ENCODE assay signal across 7 mouse cellular contexts in genomic region chr5:137574470-137574901, GRCm38 (mm10). TPM values are rescaled to one million over a fixed set of nuclear protein-coding genes. Genes with fewer than 3 reads are reported as not detected.
DNase-seq lines count a peak whose midpoint lies in the region; ATAC-seq and TF ChIP-seq lines count a peak whose summit lies in the region.

No protein-coding gene starts in this region.

- no peak overlapping the region for H3K9ac ChIP-seq in kidney, postnatal 0 days (ENCODE audit: low read depth, low read length)
- H3K9ac ChIP-seq in liver, adult 2 months (ENCODE audit: low read depth, low read length) = no peak overlapping the region; the same call in 1 of the 2 replicates

- H3K4me1 ChIP-seq in kidney, postnatal 0 days (replicated peaks; ENCODE audit: insufficient read depth, low read length) = peaks cover 5% of the 10 kb centered on the region; the same call in 1 of the 2 replicates
- peaks cover 16% of the 10 kb centered on the region for H3K4me1 ChIP-seq in liver, adult 2 months (ENCODE audit: control insufficient read depth, insufficient read depth, low read length)

- no peaks in the 10 kb centered on the region for H3K27me3 ChIP-seq in kidney, postnatal 0 days (ENCODE audit: insufficient read depth, low read length)
- no peaks in the 10 kb centered on the region for H3K27me3 ChIP-seq in liver, adult 2 months (ENCODE audit: control insufficient read depth, insufficient read depth, low read length)

- 0 out of 2 replicates have a peak overlapping the region, but pooled peaks have one; percentile 13 for H3K4me3 ChIP-seq in kidney, postnatal 0 days (replicated peaks; ENCODE audit: low read depth, low read length)
- H3K4me3 ChIP-seq in liver, adult 2 months (ENCODE audit: insufficient read depth, low read depth, low read length) = no peak overlapping the region

- no peaks in the 10 kb centered on the region for H3K9me3 ChIP-seq in kidney, postnatal 0 days (replicated peaks; ENCODE audit: low read length)

- WGBS in kidney, postnatal 0 days = 4% methylated on average over 27 of the region's 27 CpGs
- WGBS in liver, adult 2 months = 63% methylated on average over 27 of the region's 27 CpGs

- peak; percentile 89 for DNase-seq in brain, adult 2 months (ENCODE audit: low read depth, low spot score)
- DNase-seq in cerebellum, postnatal 36 days = peak; percentile 69 to 81
- peak; percentile 29 to 33 for DNase-seq in heart, adult 9 months (ENCODE audit: low spot score in 2 of 2)
- DNase-seq in kidney, postnatal 0 days (ENCODE audit: low spot score) = peak; percentile 18
- no peak for DNase-seq in liver, adult 2 months (ENCODE audit: extremely low read depth, low read depth, low spot score)
- peak; percentile 47 for DNase-seq in neural tube, embryonic 10.5 days (ENCODE audit: extremely low spot score, low spot score)
- DNase-seq in thymus, postnatal 4 days = no peak

- no peaks in the 10 kb centered on the region for H3K36me3 ChIP-seq in kidney, postnatal 0 days (ENCODE audit: insufficient read depth, low read length)
- peaks cover 33% of the 10 kb centered on the region for H3K36me3 ChIP-seq in liver, adult 2 months (ENCODE audit: control insufficient read depth, insufficient read depth, low read length)

- no peak overlapping the region for H3K27ac ChIP-seq in kidney, postnatal 0 days
- no peak overlapping the region for H3K27ac ChIP-seq in liver, adult 2 months (replicated peaks; ENCODE audit: insufficient read depth, low read depth, low read length)

- no peak; the same call in 1 of the 2 replicates for ATAC-seq in kidney, postnatal 0 days (replicated peaks; ENCODE audit: low FRiP score, low read depth)

- H3K79me2 ChIP-seq in liver, adult 2 months (ENCODE audit: control insufficient read depth, insufficient read depth, low read length) = peaks cover 10% of the 10 kb centered on the region; the same call in 1 of the 2 replicates

- TF ChIP-seq CTCF in kidney, postnatal 0 days (IDR thresholded peaks at IDR 0.05; ENCODE audit: low read depth) = peak; percentile 48
- 0 out of 2 replicates have a peak, but pooled peaks have one; percentile 8 for TF ChIP-seq CTCF in liver, adult 2 months (IDR thresholded peaks at IDR 0.05; ENCODE audit: low read depth, low read length)

- peak overlapping the region; percentile 49 for H3K4me2 ChIP-seq in kidney, postnatal 0 days (ENCODE audit: low read length)

- no peak for TF ChIP-seq POLR2A in liver, adult 2 months (IDR thresholded peaks at IDR 0.05; ENCODE audit: extremely low read depth, insufficient read depth, low read length)

RNA-seq across cellular contexts. Expression of gene Tfr2, which starts 4.8 kb away (rescaled TPM):
- polyA plus RNA-seq in kidney, postnatal 0 days (2015; fragmentation: Nextera tagmentation; extraction: Ambion mirVana) = 0.13 TPM in 2 replicates
- total RNA-seq in liver, adult 2 months (2014; rRNA removed) = 225 and 288 TPM in 2 replicates
- 478 and 486 TPM in 2 replicates for polyA plus RNA-seq in liver, adult 2 months (2012; rRNA removed)

RNA-seq across cellular contexts. Expression of gene Actl6b, which starts 21.2 kb away (rescaled TPM):
- polyA plus RNA-seq in kidney, postnatal 0 days (2015; fragmentation: Nextera tagmentation; extraction: Ambion mirVana) = not detected in 2 replicates
- not detected in 2 replicates for total RNA-seq in liver, adult 2 months (2014; rRNA removed)
- not detected in 2 replicates for polyA plus RNA-seq in liver, adult 2 months (2012; rRNA removed)

RNA-seq across cellular contexts. Expression of gene Mospd3, which starts 26.4 kb away (rescaled TPM):
- polyA plus RNA-seq in kidney, postnatal 0 days (2015; fragmentation: Nextera tagmentation; extraction: Ambion mirVana) = 37.8 and 39.3 TPM in 2 replicates
- total RNA-seq in liver, adult 2 months (2014; rRNA removed) = 4.3 and 6.5 TPM in 2 replicates
- polyA plus RNA-seq in liver, adult 2 months (2012; rRNA removed) = 84.3 and 98.8 TPM in 2 replicates

RNA-seq across cellular contexts. Expression of gene Pcolce, which starts 39.1 kb away (rescaled TPM):
- polyA plus RNA-seq in kidney, postnatal 0 days (2015; fragmentation: Nextera tagmentation; extraction: Ambion mirVana) = 120 and 136 TPM in 2 replicates
- total RNA-seq in liver, adult 2 months (2014; rRNA removed) = 4.4 and 6.7 TPM in 2 replicates
- polyA plus RNA-seq in liver, adult 2 months (2012; rRNA removed) = 11.9 TPM in 2 replicates

RNA-seq across cellular contexts. Expression of gene Gnb2, which starts 41.2 kb away (rescaled TPM):
- polyA plus RNA-seq in kidney, postnatal 0 days (2015; fragmentation: Nextera tagmentation; extraction: Ambion mirVana) = 463 and 480 TPM in 2 replicates
- 87.2 and 134 TPM in 2 replicates for total RNA-seq in liver, adult 2 months (2014; rRNA removed)
- 332 and 431 TPM in 2 replicates for polyA plus RNA-seq in liver, adult 2 months (2012; rRNA removed)

Comparison
In these comparisons a context has a peak if more than half of its experiments do, and no peak if none do; other contexts are left out.
1. DNase-seq: peak in brain, adult 2 months (single experiment), cerebellum, postnatal 36 days (2 of 2), heart, adult 9 months (2 of 2), kidney, postnatal 0 days (single experiment) and neural tube, embryonic 10.5 days (single experiment); none in liver, adult 2 months (single experiment) and thymus, postnatal 4 days (single experiment).
2. RNA of gene Tfr2, which starts 4.8 kb away (polyA plus RNA-seq): 478 to 486 TPM in liver, adult 2 months; 0.13 TPM in kidney, postnatal 0 days; every median in the first group is over 100 times any median in the second.